Mouse (Mus musculus) heart, embryonic 10.5 days (tissue): ENCODE measurements around the gene Dnah9. TPM values are rescaled to one million over a fixed set of nuclear protein-coding genes. Genes with fewer than 3 reads are reported as not detected.

Source experiments
- DNase-seq: peaks from one replicate; pipeline ENCODE4 v3.0.0-alpha.2; 2017; ENCODE audit warnings: low spot score
- H3K27ac ChIP-seq: fragments of 300-500 bp; sonication (generic); 2 replicates; pipeline ENCODE4 v1.5.1; 2016; ENCODE audit warnings: mild to moderate bottlenecking
- H3K27me3 ChIP-seq: fragments of 300-500 bp; sonication (generic); 2 replicates; pipeline ENCODE4 v1.6.1; 2016; ENCODE audit warnings: mild to moderate bottlenecking; ENCODE audit not compliant: poor library complexity, insufficient read depth, severe bottlenecking
- H3K36me3 ChIP-seq: fragments of 300-500 bp; sonication (generic); 2 replicates; pipeline ENCODE4 v1.6.1; 2016; ENCODE audit warnings: mild to moderate bottlenecking, moderate library complexity
- H3K4me1 ChIP-seq: fragments of 300-500 bp; sonication (generic); 2 replicates; pipeline ENCODE4 v1.6.1; 2016; ENCODE audit warnings: mild to moderate bottlenecking
- H3K4me3 ChIP-seq: fragments of 300-500 bp; sonication (generic); 2 replicates; pipeline ENCODE4 v1.5.1; 2016; ENCODE audit warnings: mild to moderate bottlenecking, moderate library complexity
- H3K9me3 ChIP-seq: fragments of 300-500 bp; sonication (generic); 2 replicates; pipeline ENCODE4 v1.6.1; 2016; ENCODE audit warnings: mild to moderate bottlenecking, moderate library complexity
- WGBS: fragments of 180-500 bp; shearing (Covaris S2); methylation state at CpG from one replicate; pipeline ENCODE4 v1.1.7; 2016; 5-methylcytosine and 5-hydroxymethylcytosine counted together
- polyA plus RNA-seq: library from polyadenylated mRNA; unstranded; fragments of >200 nt; fragmentation: Nextera tagmentation; extraction: Ambion mirVana; gene quantifications from 2 replicates; pipeline ENCODE4 v1.2.1, GENCODE M21; 2016

Dnah9 gene
- polyA plus RNA-seq, 1 experiment from 2014 or later: not detected

DNA sequence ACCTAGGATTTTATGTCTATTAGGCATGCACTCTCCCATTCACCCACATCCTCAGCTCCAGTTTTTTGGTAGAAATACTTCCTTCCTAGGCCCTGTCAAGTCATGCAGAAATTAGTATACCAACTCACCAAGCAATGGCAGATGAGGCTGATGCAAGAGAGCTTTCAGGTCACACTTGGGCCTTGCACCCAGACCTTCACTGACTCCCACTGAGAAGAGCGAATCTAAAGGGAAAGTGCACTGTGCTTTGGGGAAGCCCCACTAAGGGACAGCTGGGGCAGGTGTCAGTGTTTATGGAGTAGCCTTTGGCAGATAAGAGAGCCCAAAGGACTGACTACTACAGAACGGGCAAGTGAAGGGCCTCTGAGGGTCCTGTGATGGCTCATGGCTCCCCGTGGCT lies 117.1 kb downstream of the Dnah9 start:
- Histone ChIP-seq H3K4me3 (no peak overlapping the region), H3K27ac (no peak overlapping the region), H3K27me3 (no peaks in the 10 kb centered on the region), H3K9me3 (no peaks in the 10 kb centered on the region), H3K36me3 (no peaks in the 10 kb centered on the region), H3K4me1 (no peaks in the 10 kb centered on the region)
- WGBS: 74% methylated on average over 3 of the region's 3 CpGs
- DNase-seq: no peak

DNA sequence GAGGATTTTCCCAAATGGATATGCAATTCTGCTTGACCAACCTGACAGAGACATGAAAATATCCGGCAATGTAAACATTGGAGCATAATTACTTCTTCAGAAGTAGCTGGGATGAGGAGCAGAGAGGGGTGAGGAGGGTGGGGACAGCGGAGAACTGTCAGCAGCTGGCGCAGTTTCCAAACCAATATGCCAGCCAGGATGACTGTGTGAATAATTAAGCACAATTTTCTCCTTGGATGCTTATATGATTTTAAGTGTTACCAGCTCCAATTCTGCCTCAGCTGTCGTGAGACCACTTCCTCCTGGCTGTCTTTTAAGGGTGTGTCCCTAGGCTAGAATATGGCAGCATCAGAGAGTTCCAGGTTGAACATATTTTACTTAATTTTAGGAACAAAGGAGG lies 119.2 kb downstream of the Dnah9 start:
- H3K27me3 ChIP-seq: no peaks in the 10 kb centered on the region
- H3K27ac ChIP-seq: no peak overlapping the region
- H3K36me3 ChIP-seq: no peaks in the 10 kb centered on the region
- H3K4me1 ChIP-seq: no peaks in the 10 kb centered on the region
- no peaks in the 10 kb centered on the region for H3K9me3 ChIP-seq
- no peak overlapping the region for H3K4me3 ChIP-seq
- WGBS: 73% methylated on average over 4 of the region's 4 CpGs
- DNase-seq: no peak

DNA sequence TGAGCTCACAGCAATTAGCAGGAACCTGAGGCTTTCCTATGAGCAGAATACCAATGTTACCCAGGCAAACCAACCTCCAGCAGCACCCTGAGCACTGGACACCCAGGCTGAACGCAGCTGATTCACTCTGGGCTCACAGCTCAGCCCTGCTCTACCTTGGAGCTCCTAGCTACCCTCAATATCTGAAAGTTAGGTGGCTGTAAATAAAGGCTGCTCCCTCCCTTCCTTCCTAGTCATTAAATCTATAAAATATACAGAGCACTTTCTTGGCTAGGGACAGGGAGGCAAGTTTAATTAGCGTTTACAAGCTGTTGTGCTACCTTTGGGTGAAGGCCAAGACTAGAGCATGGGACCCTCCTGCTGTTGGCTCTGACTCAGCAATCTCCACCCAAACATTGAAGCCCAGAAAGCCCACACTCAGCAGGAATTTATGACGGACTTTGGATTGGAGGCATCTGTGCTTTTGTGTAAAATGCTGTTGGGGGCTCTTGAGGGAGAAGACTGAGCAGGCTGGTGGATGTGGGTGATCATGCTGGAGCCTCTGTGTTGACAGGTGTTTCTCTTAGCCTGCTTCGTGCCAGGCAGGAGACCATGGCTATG lies 121.7 kb downstream of the Dnah9 start:
- Histone ChIP-seq H3K9me3 (no peaks in the 10 kb centered on the region), H3K4me3 (no peak overlapping the region), H3K4me1 (no peaks in the 10 kb centered on the region), H3K36me3 (no peaks in the 10 kb centered on the region), H3K27me3 (no peaks in the 10 kb centered on the region), H3K27ac (no peak overlapping the region)
- DNase-seq: no peak
- WGBS: 66% methylated on average over 4 of the region's 4 CpGs

DNA sequence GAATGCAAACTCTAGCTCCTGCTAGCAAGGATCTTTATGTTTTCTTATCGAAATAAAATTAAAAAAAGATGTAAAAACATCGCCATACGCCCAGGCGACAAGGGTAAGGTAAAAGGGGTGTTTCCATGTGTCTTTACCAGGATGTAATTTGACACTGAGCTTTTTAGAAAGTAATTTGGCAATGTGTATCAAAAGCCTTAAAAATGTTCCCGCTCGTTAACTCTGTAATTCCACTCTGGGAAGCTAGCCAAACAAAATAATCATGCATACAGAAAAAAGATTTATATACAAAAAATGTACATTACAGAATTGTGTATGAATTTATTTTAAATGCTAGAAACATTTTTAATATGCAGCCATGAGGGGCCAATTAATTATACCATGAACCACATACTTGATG lies 124.7 kb downstream of the Dnah9 start:
- Histone ChIP-seq H3K4me1 (no peaks in the 10 kb centered on the region), H3K36me3 (no peaks in the 10 kb centered on the region), H3K4me3 (no peak overlapping the region), H3K9me3 (no peaks in the 10 kb centered on the region), H3K27ac (no peak overlapping the region), H3K27me3 (no peaks in the 10 kb centered on the region)
- WGBS: 73% methylated on average over 6 of the region's 6 CpGs
- DNase-seq: no peak

DNA sequence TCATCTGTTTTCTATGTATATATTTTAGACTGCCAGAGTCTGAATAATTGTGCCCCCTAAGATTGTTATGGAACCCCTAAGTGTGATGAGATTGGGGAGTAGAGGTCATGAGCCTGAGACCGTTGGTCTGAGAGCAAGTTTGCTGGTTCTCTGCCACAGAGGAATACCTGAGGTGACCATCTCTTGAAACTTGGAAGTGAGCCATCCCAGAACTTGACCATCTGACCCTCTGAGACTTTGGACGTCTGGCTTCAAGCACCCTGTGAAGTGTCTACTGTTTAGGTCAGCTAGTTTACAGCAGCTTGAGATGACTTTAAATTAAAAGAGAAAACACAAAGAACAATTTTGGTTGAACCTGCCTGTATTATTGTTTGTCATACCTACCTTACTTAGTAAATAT lies 125.8 kb downstream of the Dnah9 start:
- H3K27ac ChIP-seq: no peak overlapping the region
- H3K9me3 ChIP-seq: no peaks in the 10 kb centered on the region
- H3K27me3 ChIP-seq: no peaks in the 10 kb centered on the region
- no peak for DNase-seq
- no peaks in the 10 kb centered on the region for H3K4me1 ChIP-seq
- H3K4me3 ChIP-seq: no peak overlapping the region
- no peaks in the 10 kb centered on the region for H3K36me3 ChIP-seq
- 80% methylated on average over 2 of the region's 2 CpGs for WGBS

DNA sequence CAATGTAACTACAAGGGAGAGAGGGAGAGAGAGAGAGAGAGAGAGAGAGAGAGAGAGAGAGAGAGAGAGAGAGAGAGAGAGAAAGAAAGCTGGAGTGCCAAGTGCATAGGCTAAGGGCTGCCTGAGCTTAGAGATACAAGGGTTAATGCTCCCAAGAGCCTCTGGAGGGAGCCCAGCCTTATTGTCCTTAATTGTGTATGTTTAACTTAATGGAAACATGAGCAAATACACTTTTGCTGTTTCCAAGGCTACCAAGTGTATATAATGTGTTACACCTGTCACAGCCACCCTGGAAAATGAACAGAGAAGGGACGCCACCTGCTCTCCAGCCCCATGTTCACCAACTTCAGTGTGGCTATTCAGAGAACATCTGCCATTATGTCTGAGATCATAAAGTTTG lies 142.6 kb downstream of the Dnah9 start:
- Histone ChIP-seq H3K4me1 (no peaks in the 10 kb centered on the region), H3K27ac (no peak overlapping the region), H3K27me3 (no peaks in the 10 kb centered on the region), H3K4me3 (no peak overlapping the region), H3K9me3 (no peaks in the 10 kb centered on the region), H3K36me3 (no peaks in the 10 kb centered on the region)
- DNase-seq: no peak
- 89% methylated on average over 1 of the region's 1 CpGs for WGBS

DNA sequence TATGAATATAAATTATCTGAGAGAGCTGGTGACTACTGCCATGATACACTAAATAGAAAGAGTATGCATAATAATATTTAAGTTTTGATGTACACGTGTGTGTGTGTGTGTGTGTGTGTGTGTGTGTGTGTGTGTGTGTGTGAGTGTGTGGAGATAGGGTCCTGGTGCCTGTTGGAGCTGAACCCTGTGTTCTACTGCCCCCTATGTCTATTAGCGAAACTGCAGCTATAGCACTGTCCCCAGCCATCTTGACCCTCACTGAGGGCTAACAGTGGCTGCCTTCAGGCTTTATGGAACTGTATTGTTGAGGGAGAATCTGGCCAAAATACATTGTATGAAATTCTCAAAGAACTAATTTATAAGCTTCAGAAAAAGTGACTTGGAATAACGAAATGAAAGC lies 192.5 kb downstream of the Dnah9 start:
- no peak for DNase-seq
- Histone ChIP-seq H3K9me3 (no peaks in the 10 kb centered on the region), H3K4me1 (no peaks in the 10 kb centered on the region), H3K27ac (no peak overlapping the region), H3K36me3 (no peaks in the 10 kb centered on the region), H3K4me3 (no peak overlapping the region), H3K27me3 (no peaks in the 10 kb centered on the region)
- 60% methylated on average over 3 of the region's 3 CpGs for WGBS

DNA sequence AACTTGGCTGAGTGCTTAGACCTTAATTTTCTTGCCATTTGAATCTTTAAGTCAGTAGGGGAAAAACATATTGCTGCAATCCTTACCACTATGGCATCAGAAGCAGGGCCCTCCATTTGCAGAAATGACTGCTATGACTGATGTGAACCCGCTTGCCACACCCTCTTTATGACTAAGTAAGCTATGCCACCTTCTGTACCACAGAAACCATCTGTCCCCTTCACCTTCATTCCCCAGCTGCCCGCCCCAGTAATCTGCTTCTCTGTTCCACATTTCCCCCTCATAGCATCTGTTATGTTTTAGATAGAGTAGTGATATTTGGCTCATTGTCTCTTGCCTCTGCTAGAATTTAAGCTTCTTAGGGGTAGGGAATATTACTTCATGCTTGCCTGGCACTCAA lies 237.6 kb downstream of the Dnah9 start:
- DNase-seq: no peak
- Histone ChIP-seq H3K4me3 (no peak overlapping the region), H3K4me1 (no peaks in the 10 kb centered on the region), H3K9me3 (no peaks in the 10 kb centered on the region), H3K27me3 (no peaks in the 10 kb centered on the region), H3K27ac (no peak overlapping the region), H3K36me3 (no peaks in the 10 kb centered on the region)
- WGBS: 82% methylated on average over 2 of the region's 2 CpGs

DNA sequence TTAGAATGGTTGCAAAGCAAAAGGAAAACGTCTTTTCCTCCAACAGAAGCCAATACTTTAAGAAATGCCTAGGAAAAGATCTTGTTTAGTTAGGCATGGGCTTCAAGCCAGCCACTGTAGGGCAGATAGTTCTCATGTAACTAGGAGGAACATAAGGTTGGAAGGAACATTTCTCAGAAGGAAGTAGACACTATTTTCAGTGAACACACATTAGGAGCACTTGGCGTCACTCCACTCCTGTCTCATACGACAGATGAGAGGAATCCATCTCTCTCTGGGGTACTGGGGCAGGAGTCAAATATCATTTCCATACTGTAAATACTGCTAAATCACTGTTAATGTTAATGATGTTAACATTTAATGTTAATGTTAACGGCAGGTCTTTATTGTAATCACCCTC lies 238.0 kb downstream of the Dnah9 start:
- no peaks in the 10 kb centered on the region for H3K27me3 ChIP-seq
- DNase-seq: no peak
- 75% methylated on average over 4 of the region's 4 CpGs for WGBS
- H3K4me1 ChIP-seq: no peaks in the 10 kb centered on the region
- no peak overlapping the region for H3K4me3 ChIP-seq
- H3K27ac ChIP-seq: no peak overlapping the region
- no peaks in the 10 kb centered on the region for H3K9me3 ChIP-seq
- no peaks in the 10 kb centered on the region for H3K36me3 ChIP-seq

DNA sequence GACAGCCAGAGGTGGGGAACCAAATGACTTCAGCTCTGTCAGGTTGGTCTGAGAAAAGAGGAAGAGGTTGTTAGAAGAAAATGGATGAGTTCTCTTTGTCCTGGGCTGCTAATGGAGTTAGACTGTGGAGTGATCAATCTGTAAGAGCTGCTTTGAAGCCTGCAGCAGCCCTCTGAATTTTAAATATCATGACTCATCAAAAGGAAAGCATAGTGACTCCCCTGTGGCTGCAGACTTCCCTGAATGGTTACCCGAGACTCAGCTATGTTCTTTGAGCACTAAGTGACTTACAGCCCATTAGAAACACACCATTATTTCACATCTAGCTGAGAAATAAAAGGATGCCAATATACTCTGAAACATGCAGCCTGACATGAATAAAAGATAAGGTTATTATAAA lies 240.4 kb downstream of the Dnah9 start:
- DNase-seq: no peak
- Histone ChIP-seq H3K4me3 (no peak overlapping the region), H3K4me1 (no peaks in the 10 kb centered on the region), H3K36me3 (no peaks in the 10 kb centered on the region), H3K9me3 (no peaks in the 10 kb centered on the region), H3K27ac (no peak overlapping the region), H3K27me3 (no peaks in the 10 kb centered on the region)
- WGBS: 41% methylated on average over 1 of the region's 1 CpGs

DNA sequence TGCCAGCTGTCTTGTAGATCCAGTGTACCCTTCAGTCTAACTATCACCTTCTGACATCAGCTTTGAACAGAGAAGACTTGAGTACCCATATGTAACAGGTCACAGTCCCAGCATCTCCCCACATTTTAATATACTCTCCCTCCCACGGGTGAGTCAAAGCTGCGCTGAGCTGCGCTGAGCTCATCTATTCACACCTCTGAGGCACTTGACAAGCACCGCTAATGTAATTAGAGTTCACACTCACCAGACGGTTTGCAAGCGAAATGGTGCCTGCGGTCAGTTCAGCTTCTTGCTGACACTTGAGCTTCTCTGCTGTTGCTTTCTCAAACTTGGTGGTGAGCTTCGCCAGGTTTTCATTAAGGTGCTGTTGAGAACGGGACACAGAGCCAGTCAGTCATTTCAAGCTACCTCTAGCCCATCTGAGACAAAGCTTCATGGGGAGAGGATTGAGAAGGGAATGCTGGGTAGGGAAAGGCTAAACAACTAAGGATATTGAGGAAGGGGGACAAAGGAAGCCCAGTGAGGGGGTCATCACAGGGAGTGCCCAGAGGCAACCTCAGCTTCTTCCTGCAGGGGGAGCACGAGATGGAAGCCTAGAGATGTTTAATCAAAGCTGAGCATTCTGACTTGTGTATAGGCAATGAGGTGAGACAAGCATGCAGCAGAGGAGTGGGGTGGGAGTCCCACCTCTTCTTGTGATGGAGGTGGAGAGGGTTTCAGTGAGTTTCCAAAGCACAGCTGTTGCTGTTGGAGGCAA lies 249.7 kb downstream of the Dnah9 start:
- Histone ChIP-seq H3K9me3 (no peaks in the 10 kb centered on the region), H3K4me1 (0 out of 2 replicates have a peak, but pooled peaks cover 2% of the 10 kb centered on the region), H3K36me3 (no peaks in the 10 kb centered on the region), H3K27me3 (no peaks in the 10 kb centered on the region), H3K4me3 (no peak overlapping the region), H3K27ac (no peak overlapping the region)
- DNase-seq: no peak
- WGBS: 48% methylated on average over 10 of the region's 10 CpGs

DNA sequence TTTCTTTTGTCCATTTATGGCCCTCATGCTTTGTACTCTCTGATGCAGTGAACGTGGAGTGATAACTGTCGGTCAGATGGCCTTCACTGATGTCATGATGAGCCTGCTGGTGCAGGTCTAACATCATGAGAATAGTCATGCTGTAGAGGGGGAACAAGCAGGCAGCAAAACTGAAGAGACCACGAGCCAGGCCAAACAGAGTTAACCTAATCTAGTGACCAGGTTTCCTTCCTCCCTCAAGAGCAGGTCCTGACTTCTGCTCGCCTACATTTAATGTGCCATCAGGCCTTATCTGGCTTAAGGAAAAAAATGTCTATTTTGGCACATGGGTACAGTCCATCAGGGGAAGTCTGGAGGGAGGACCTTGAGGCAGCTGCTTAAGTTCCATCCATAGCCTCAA lies 259.2 kb downstream of the Dnah9 start:
- 65% methylated on average over 4 of the region's 4 CpGs for WGBS
- Histone ChIP-seq H3K9me3 (no peaks in the 10 kb centered on the region), H3K4me3 (no peak overlapping the region), H3K27me3 (no peaks in the 10 kb centered on the region), H3K4me1 (no peaks in the 10 kb centered on the region), H3K36me3 (no peaks in the 10 kb centered on the region), H3K27ac (no peak overlapping the region)
- no peak for DNase-seq

DNA sequence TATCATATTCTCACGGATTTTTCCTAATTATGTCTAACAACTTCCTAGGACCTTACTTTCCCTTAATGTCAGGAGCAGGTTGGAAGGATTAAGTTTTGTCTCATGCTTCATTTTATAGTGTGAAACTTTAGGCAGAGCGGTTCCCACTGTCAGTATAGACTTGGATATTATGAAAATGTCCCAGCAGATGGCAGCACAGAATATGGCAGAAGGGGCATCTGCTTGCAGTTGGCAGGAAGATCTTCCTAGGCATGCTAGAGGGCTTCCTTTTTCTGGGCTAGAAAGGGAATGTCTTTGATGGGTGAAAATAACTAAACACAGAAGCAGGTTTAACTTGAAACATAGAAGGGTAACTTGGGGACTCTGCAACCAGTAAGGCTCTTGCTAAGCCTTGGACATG lies 262.9 kb downstream of the Dnah9 start:
- Histone ChIP-seq H3K4me3 (no peak overlapping the region), H3K9me3 (no peaks in the 10 kb centered on the region), H3K36me3 (no peaks in the 10 kb centered on the region), H3K27ac (no peak overlapping the region), H3K27me3 (no peaks in the 10 kb centered on the region), H3K4me1 (no peaks in the 10 kb centered on the region)
- WGBS: 57% methylated on average over 2 of the region's 2 CpGs
- no peak for DNase-seq

DNA sequence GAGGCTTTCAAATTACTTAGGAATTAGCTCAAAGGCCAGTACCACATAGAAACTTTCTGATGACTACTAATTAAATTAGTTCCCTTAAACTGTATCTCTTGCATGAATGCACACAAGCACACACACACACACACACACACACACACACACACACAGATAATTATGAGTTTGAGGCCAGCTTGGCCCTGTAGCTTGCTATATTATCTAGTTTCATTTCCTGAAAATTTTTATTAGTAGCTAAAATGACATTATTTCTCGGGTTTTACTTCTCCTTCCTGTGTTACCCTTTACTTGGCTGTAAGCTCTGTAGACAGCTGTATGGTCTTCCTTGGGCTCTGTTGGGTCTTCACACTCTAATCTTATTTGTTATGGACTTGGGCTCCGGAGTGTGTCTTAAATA lies 264.4 kb downstream of the Dnah9 start:
- H3K36me3 ChIP-seq: no peaks in the 10 kb centered on the region
- no peak overlapping the region for H3K27ac ChIP-seq
- H3K27me3 ChIP-seq: no peaks in the 10 kb centered on the region
- no peaks in the 10 kb centered on the region for H3K9me3 ChIP-seq
- H3K4me1 ChIP-seq: no peaks in the 10 kb centered on the region
- 70% methylated on average over 2 of the region's 2 CpGs for WGBS
- no peak for DNase-seq
- H3K4me3 ChIP-seq: no peak overlapping the region
